8 mouse cellular contexts compared by ENCODE assay signal in the genomic region with DNA sequence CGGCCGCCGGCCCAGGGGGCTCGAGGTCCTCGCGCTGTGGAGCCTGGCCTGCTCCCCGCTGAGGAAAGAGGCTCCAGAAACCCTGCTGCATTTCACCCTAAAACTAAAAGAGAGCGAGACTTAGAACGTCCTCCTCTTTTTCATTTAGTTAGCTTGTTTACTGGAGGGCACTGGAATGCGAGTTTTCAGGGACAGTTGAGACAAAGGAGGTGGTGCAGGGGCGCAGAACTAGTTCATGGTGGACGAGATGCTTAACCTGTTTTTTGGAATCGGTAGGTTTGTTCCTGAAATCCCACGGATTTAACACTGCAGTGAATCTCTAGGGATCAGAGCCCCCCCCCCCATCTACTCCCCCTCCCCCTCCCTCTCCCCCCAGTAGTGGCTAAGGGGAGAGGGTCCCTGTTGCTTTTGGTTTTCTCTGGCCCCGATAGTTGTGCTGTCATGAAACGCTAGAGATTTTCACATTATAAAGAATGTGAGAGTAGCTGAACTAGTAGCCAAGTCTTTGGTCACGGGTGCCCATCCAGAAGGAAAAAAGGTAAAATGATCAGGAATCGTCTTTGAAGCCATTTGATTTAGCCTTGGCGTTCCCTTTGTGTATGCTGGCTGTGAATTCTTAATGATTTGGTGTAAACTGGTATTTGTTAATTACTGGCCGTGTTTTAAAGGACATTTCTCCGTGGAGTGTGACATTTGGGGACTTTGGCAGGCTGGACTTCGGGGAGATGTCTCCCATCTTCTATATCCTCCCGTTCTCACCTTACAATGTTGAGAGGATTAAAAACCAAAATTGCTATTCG. TPM values are rescaled to one million over a fixed set of nuclear protein-coding genes. Genes with fewer than 3 reads are reported as not detected.
DNase-seq lines count a peak whose midpoint lies in the region; ATAC-seq and TF ChIP-seq lines count a peak whose summit lies in the region.

No protein-coding gene starts in this region.

- DNase-seq in thymus, postnatal 4 days = no peak
- no peak for DNase-seq in frontal cortex, postnatal 36 days (ENCODE audit: low spot score in 2 of 2)

- peak overlapping the region; percentile 82 for H3K4me3 ChIP-seq in erythroblast, embryonic 14.5 days (replicated peaks)
- peak overlapping the region; percentile 72 for H3K4me3 ChIP-seq in ES-Bruce4 (ENCODE audit: low read depth, low read length)
- peak overlapping the region; percentile 98 for H3K4me3 ChIP-seq in forebrain, embryonic 13.5 days
- peak overlapping the region; percentile 88 for H3K4me3 ChIP-seq in limb, embryonic 15.5 days
- peak overlapping the region; percentile 77 for H3K4me3 ChIP-seq in stomach, embryonic 15.5 days (replicated peaks)

- peaks cover 34% of the 10 kb centered on the region for H3K27me3 ChIP-seq in erythroblast, embryonic 14.5 days (ENCODE audit: control insufficient read depth)
- H3K27me3 ChIP-seq in ES-Bruce4 (ENCODE audit: control insufficient read depth, insufficient read depth, low read length, poor library complexity, severe bottlenecking) = peaks cover 27% of the 10 kb centered on the region
- peaks cover 7% of the 10 kb centered on the region; the same call in 1 of the 2 replicates for H3K27me3 ChIP-seq in forebrain, embryonic 13.5 days
- H3K27me3 ChIP-seq in limb, embryonic 15.5 days = no peaks in the 10 kb centered on the region
- no peaks in the 10 kb centered on the region for H3K27me3 ChIP-seq in stomach, embryonic 15.5 days (replicated peaks)

- H3K9ac ChIP-seq in ES-Bruce4 (ENCODE audit: low read depth, poor library complexity, severe bottlenecking) = peak overlapping the region; percentile 92
- H3K9ac ChIP-seq in forebrain, embryonic 13.5 days = peak overlapping the region; percentile 99
- H3K9ac ChIP-seq in limb, embryonic 15.5 days = peak overlapping the region; percentile 86
- H3K9ac ChIP-seq in stomach, embryonic 15.5 days = peak overlapping the region; percentile 78

- H3K9me3 ChIP-seq in erythroblast, embryonic 14.5 days (ENCODE audit: control insufficient read depth, low read length) = no peaks in the 10 kb centered on the region
- no peaks in the 10 kb centered on the region for H3K9me3 ChIP-seq in ES-Bruce4 (replicated peaks; ENCODE audit: control insufficient read depth, insufficient read depth, low read length, poor library complexity, severe bottlenecking)
- H3K9me3 ChIP-seq in forebrain, embryonic 13.5 days (replicated peaks) = no peaks in the 10 kb centered on the region
- H3K9me3 ChIP-seq in limb, embryonic 15.5 days = no peaks in the 10 kb centered on the region
- no peaks in the 10 kb centered on the region for H3K9me3 ChIP-seq in stomach, embryonic 15.5 days

- H3K4me2 ChIP-seq in forebrain, embryonic 13.5 days = peak overlapping the region; percentile 72
- peak overlapping the region; percentile 68 for H3K4me2 ChIP-seq in limb, embryonic 15.5 days
- H3K4me2 ChIP-seq in stomach, embryonic 15.5 days = peak overlapping the region; percentile 77

- TF ChIP-seq EP300 in ES-Bruce4 (IDR thresholded peaks at IDR 0.05; ENCODE audit: insufficient read depth, low read depth, low read length) = no peak

- no peak overlapping the region for H3K27ac ChIP-seq in ES-Bruce4 (ENCODE audit: insufficient read depth, low read length)
- peak overlapping the region; percentile 93 for H3K27ac ChIP-seq in forebrain, embryonic 13.5 days
- H3K27ac ChIP-seq in limb, embryonic 15.5 days = peak overlapping the region; percentile 93
- peak overlapping the region; percentile 87 for H3K27ac ChIP-seq in stomach, embryonic 15.5 days

- no peaks in the 10 kb centered on the region for H3K36me3 ChIP-seq in erythroblast, embryonic 14.5 days (ENCODE audit: control insufficient read depth)
- H3K36me3 ChIP-seq in ES-Bruce4 (ENCODE audit: control insufficient read depth, insufficient read depth, low read length, poor library complexity, severe bottlenecking) = no peaks in the 10 kb centered on the region
- no peaks in the 10 kb centered on the region for H3K36me3 ChIP-seq in forebrain, embryonic 13.5 days (ENCODE audit: poor library complexity, severe bottlenecking)
- no peaks in the 10 kb centered on the region for H3K36me3 ChIP-seq in limb, embryonic 15.5 days
- H3K36me3 ChIP-seq in stomach, embryonic 15.5 days = no peaks in the 10 kb centered on the region

- no peak for TF ChIP-seq CTCF in ES-Bruce4 (IDR thresholded peaks at IDR 0.05; ENCODE audit: low read depth, low read length)

- WGBS in forebrain, embryonic 13.5 days = 2% methylated on average over 22 of the region's 24 CpGs
- 5% methylated on average over 24 of the region's 24 CpGs for WGBS in limb, embryonic 15.5 days
- WGBS in stomach, embryonic 15.5 days = 5% methylated on average over 21 of the region's 24 CpGs

- peaks cover 15% of the 10 kb centered on the region for H3K4me1 ChIP-seq in erythroblast, embryonic 14.5 days (ENCODE audit: control insufficient read depth)
- H3K4me1 ChIP-seq in ES-Bruce4 (ENCODE audit: control insufficient read depth, insufficient read depth, low read length) = no peaks in the 10 kb centered on the region
- H3K4me1 ChIP-seq in forebrain, embryonic 13.5 days = peaks cover 37% of the 10 kb centered on the region
- peaks cover 19% of the 10 kb centered on the region for H3K4me1 ChIP-seq in limb, embryonic 15.5 days
- no peaks in the 10 kb centered on the region for H3K4me1 ChIP-seq in stomach, embryonic 15.5 days

- no peak for TF ChIP-seq POLR2A in ES-Bruce4 (IDR thresholded peaks at IDR 0.05; ENCODE audit: insufficient read depth, low read length)

- ATAC-seq in erythroblast, adult 5-6 weeks (replicated peaks; ENCODE audit: low FRiP score, poor library complexity, severe bottlenecking) = no peak
- ATAC-seq in forebrain, embryonic 13.5 days = peak; percentile 30; the same call in 1 of the 2 replicates
- 0 out of 2 replicates have a peak, but pooled peaks have one; percentile 6 for ATAC-seq in limb, embryonic 15.5 days (ENCODE audit: insufficient number of reproducible peaks, low FRiP score, low TSS enrichment, low read depth)
- no peak for ATAC-seq in stomach, embryonic 15.5 days (ENCODE audit: insufficient read depth, low FRiP score, low read depth)

RNA-seq across cellular contexts. Expression of a gene that starts 0.8 kb away (rescaled TPM):
- 0.14 and 0.26 TPM in 2 replicates for polyA plus RNA-seq in erythroblast, embryonic 14.5 days (2012)
- total RNA-seq in erythroblast, adult 5-6 weeks (2015; ENCODE audit: low replicate concordance) = 78.8 and 84.9 TPM in 2 replicates
- 45.4 and 63.6 TPM in 2 replicates for total RNA-seq in erythroblast, adult 5-6 weeks (2017; ENCODE audit: low replicate concordance)
- polyA plus RNA-seq in ES-Bruce4 (2011; ENCODE audit: insufficient read depth, insufficient read length, low read depth, missing spikeins) = 21.8 and 22.1 TPM in 2 replicates
- 59.5 and 64.1 TPM in 2 replicates for polyA plus RNA-seq in forebrain, embryonic 13.5 days (2015; fragmentation: Nextera tagmentation; extraction: Ambion mirVana)
- 74.5 and 77.3 TPM in 2 replicates for polyA plus RNA-seq in limb, embryonic 15.5 days (2015; fragmentation: Nextera tagmentation; extraction: Ambion mirVana)
- polyA plus RNA-seq in stomach, embryonic 15.5 days (2015; fragmentation: Nextera tagmentation; extraction: Ambion mirVana) = 57.1 and 57.8 TPM in 2 replicates

Comparison
In these comparisons a context has a peak if more than half of its experiments do, and no peak if none do; other contexts are left out.
1. ATAC-seq: peak in forebrain, embryonic 13.5 days (single experiment) and limb, embryonic 15.5 days (single experiment); none in erythroblast, adult 5-6 weeks (single experiment) and stomach, embryonic 15.5 days (single experiment).
2. RNA of a gene that starts 0.8 kb away (polyA plus RNA-seq): 74.5 to 77.3 TPM in limb, embryonic 15.5 days, 59.5 to 64.1 TPM in forebrain, embryonic 13.5 days, 57.1 to 57.8 TPM in stomach, embryonic 15.5 days and 21.8 to 22.1 TPM in ES-Bruce4; 0.14 to 0.26 TPM in erythroblast, embryonic 14.5 days; every median in the first group is over 10 times any median in the second.
3. Peak in every context shown above with its lines, with median percentiles within 50 percentile points of each other: H3K4me3 ChIP-seq, H3K9ac ChIP-seq and H3K4me2 ChIP-seq.